Mouse (Mus musculus) gastrocnemius, adult 8-10 months (tissue): ENCODE results near the gene Sept3. TPM values are rescaled to one million over a fixed set of nuclear protein-coding genes. Genes with fewer than 3 reads are reported as not detected.
"Not testable (repeated sequence)": the region's sequence is repeated elsewhere in the genome, so short reads cannot be mapped to it uniquely, and the experiment has no call there.

Experiments
- DNase-seq, 2 experiments: peaks; one replicate each; pipeline ENCODE4 v3.0.0; 2022; ENCODE audit warnings: low spot score in 2 of 2
- total RNA-seq, 4 experiments: library from RNA; stranded (reverse); gene quantifications; 2 replicates each; pipeline ENCODE4 v1.2.4; 2022

Gene Sept3
- total RNA-seq = under 1 TPM; 0.10 to 0.63 (median 0.38) TPM

DNA sequence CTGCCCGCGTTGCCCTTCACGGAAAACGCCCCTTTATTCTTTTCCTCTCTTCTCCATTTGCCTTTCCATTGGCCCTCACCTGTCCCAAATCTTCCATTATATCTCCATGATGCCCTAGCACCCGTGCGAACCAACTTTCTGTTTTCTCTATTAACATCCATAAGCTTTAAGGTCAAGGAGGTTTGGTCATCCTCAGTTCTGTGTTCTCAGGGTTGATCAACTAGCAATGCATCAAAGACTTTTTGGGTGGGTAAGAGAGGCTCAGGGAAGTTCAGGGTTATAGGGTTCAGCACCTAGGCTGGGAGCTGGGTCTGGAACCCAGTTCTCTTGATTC is at the start of gene Sept3:
TSS of gene Sept3 (plus strand) at position 301 of the 334 bp plus-strand sequence.
- DNase-seq = no peak

GRCm38 (mm10) chr15:82225769-82226168 is 48.9 kb upstream of the Sept3 start:
- no peak for DNase-seq

DNA sequence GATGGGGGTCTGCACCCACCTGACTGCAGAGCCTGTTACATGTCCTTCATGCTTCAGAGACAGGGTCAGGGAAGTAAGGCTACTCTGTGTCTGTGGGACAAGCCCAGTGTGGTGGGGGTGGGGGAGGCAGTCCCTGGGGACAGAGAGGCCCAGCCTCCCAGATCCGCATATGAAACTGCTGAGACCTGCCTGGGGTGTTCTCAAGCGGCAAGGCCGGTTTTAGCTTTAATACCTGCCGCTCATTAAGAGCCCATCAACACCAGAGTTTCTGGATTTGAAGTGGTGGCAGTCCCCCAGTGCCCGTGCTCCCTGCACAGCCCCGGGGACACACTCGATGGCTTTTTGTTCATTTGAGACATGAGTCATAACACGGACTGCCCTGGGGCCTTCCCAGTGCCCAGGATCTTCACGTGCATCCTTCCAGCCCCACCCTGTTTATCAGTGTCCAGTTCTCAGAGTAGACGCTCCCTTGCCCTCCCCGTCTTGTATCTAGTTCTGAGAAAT is 45.1 kb upstream of the Sept3 start:
- DNase-seq = no peak

- DNase-seq = no peak
These were observed 44.5 kb upstream of the Sept3 start for GRCm38 (mm10) chr15:82230098-82230611.

DNA sequence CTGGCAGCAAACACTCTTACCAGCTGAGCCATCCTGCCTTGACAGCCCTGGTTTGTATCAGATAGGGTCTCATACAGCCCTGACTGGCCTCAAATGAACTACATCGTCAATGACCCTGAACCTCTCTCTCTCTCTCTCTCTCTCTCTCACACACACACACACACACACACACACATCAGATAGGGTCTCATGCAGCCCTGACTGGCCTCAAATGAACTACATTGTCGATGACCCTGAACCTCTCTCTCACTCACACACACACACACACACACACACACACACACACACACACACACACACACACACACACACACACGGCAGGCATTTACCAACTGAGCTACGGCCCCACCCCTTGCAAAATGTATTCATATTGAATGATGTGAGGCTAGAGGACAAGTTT is 43.6 kb upstream of the Sept3 start:
- no peak for DNase-seq

- DNase-seq = peak in 1 of 2 experiments; percentile 30
These were observed 42.9 kb upstream of the Sept3 start for GRCm38 (mm10) chr15:82231591-82232378.

DNA sequence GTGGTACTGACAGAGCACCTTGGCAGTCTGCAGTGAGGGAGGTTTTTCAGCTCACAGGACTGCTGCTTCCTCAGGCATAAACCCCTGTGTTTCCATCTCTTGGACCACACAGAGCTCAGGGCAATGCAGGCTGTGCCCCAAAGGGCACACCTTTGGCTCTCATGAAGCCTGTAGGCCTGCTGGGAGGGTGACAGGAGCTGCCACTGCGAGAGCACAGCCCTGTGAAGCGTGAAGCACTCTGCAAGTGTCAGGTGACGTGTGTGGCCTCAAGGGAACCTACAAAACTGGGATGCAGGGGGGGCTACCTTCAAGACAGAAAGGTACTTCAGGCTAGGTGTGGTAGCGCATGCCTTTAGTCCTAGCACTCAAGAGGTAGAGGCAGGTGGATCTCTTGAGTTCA is 42.0 kb upstream of the Sept3 start:
- DNase-seq = no peak

DNA sequence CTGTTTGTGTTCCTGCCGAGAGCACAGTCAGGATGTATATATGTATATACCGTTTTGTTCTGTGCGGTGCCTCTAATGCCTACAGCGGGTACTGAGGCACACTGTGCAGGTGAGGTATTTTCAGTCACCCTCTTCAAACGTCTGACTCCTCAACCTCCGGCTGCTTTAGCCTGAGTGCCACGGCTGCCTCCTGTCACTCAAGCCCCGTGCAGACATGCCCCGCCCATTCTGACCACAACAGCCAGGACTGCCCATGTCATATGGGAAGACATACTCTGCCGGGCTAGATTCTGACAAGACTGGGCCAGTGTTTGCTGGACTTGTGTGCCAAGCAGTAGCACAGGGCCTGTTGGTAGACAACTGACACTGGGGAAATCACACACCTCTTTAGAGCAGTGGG is 39.0 kb upstream of the Sept3 start:
- DNase-seq = no peak

DNA sequence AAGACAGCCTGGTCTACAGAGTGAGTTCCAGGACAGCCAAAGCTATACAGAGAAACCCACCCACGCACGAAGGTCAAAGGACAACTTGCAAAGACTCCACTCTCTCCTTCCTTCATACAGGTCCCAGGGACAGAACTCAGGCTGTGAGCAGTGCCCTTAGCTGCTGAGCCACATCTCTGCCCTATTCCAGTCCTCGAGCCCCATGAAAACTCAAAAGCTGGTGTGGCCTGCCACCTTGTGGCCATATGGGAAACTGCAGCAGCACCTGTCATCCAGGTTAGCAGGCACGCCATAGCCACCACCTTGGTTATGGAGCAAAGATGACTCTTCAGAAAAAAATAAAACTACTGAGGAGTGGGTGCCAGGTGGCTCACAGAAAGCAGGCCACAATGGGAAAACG is 38.1 kb upstream of the Sept3 start:
- DNase-seq = peak; percentile 63 to 68

DNA sequence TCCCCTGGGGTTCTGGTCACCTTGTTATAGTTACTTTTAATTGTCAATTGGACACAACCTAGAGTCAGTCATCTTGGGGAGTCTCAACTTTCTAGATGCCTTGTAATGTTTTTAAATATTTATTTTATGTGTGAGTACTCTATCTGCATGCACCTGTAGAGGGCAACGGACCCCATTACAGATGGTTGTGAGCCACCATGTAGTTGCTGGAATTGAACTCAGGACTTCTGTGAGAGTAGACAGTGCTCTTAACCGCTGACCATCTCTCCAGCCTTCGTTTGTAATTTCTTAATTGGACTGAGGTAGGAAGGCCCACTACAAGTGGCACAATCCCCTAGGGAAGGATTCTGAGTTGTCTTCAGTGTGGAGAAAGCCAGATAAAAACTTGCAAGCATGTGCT is 31.4 kb upstream of the Sept3 start:
- no peak for DNase-seq

DNA sequence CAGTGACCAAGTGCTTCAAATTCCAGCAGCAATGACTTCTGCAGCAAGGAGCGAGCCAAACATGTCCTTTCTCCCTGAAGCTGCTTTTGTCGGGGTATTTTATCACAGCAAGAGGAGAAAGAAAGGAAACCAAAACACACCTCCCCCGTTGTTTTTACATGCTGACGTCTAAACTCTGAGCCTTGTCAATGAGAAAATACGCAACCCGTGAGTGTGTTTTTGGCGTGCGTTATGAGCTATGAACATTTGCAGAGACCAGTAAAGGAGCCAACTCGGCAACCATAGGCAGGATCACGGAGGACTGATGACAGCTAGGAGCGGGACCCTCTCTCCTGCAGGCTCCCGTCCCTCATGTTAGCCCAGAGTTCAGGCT is 31.0 kb upstream of the Sept3 start:
- no peak for DNase-seq

- DNase-seq = peak; percentile 80 to 84
These were observed 30.4 kb upstream of the Sept3 start, which contains the start of gene Cenpm for GRCm38 (mm10) chr15:82244115-82244804. Gene Cenpm, minus strand, starts transcription at chr15:82244748.

GRCm38 (mm10) chr15:82244805-82245161 is 29.9 kb upstream of the Sept3 start:
- not testable (repeated sequence) for DNase-seq

GRCm38 (mm10) chr15:82247131-82247776 is 27.4 kb upstream of the Sept3 start:
- DNase-seq = no peak

GRCm38 (mm10) chr15:82251579-82251978 is 23.1 kb upstream of the Sept3 start:
- DNase-seq = no peak

DNA sequence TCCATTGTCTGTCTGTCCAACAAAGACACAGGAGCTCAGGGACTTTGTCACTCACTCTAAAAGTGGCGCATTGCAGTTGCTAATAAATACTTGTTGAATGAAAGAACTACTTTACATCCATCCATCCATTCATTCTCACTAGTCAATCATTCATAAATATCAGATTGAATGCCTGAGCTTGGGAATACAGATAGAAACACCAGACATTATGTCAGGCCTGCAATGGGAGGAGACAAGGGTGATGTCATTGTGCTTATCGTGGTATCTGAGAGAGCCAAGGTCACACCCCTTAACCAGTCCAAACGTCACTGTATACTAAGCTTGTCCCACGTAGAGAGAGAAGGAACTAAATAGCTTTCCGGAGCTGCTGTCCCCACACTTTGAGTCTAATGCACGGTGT is 22.6 kb upstream of the Sept3 start, which contains the start of gene 1500009C09Rik:
TSS of gene 1500009C09Rik (plus strand) at position 301 of the 400 bp plus-strand sequence.
- no peak for DNase-seq

DNA sequence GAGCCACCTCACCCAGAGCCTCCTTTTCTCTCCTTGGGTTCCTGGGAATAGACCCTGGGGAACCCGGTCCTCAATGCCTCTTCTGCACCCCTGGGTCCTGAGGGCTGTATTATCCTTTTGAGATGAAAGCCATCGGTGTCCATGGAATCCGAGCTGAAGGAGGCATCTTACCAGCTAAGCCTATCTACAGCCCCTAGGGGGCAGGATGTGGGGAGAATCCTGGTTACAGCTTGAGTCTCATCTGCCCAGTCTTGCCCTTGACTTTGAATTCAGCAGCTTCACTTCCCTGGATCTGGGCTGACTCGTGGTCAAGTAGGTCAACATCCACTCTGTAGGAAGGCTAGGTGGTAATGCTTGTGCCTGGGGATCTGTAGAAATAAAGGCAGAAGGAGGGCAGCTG is 19.4 kb upstream of the Sept3 start:
- DNase-seq = no peak

GRCm38 (mm10) chr15:82255944-82256383 is 18.7 kb upstream of the Sept3 start:
- DNase-seq = no peak

- DNase-seq = peak in 1 of 2 experiments; percentile 21
These were observed 15.2 kb upstream of the Sept3 start for GRCm38 (mm10) chr15:82259510-82259909.

GRCm38 (mm10) chr15:82266356-82266755 is 8.3 kb upstream of the Sept3 start:
- DNase-seq = peak; percentile 13 to 39

DNA sequence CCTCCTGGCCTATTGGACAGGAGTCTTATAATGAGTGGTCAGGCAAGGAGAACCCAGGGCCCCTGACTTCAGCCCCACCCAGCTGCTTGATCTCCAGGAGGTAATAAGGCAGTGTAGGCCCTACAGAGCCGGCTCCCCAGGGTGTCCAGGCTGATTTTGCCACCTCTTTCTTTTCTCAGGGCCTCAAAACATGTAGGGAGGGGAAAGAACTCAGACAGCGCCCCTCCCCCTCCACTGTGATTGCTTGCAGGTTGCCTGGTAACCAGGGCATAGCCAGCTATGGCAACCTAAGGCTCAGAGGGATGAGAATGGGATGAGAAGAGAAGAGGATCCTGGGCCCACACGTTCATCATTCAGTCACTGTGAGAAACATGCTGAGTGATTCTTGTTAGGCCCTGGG is 6.5 kb upstream of the Sept3 start:
- no peak for DNase-seq

GRCm38 (mm10) chr15:82268783-82269182 is 5.9 kb upstream of the Sept3 start:
- no peak for DNase-seq
